Mouse (Mus musculus): ENCODE measurements around the gene Amy2a1. TPM values are rescaled to one million over a fixed set of nuclear protein-coding genes. Genes with fewer than 3 reads are reported as not detected.

The Amy2a1 gene
- 0.53 TPM in 1 of 2 replicates, not detected in the other for polyA plus RNA-seq (2012; rRNA removed)

GRCm38 (mm10) chr3:113532328-113532727 is at the start of gene Amy2a1:
Gene Amy2a1, minus strand, starts transcription at chr3:113532428.

Other genes starting within 250 kb of the Amy2a1 start
- gene Amy2a4, start 241.0 kb downstream of the Amy2a1 start, polyA plus RNA-seq (2012; rRNA removed), result 0.02 and 0.03 TPM in 2 replicates
- 0.02 and 0.03 TPM in 2 replicates for gene Amy2a3, start 208.4 kb downstream of the Amy2a1 start, polyA plus RNA-seq (2012; rRNA removed)
- 0.02 and 0.03 TPM in 2 replicates for gene Amy2a2, start 175.8 kb downstream of the Amy2a1 start, polyA plus RNA-seq (2012; rRNA removed)
- gene Amy1, start 74.3 kb upstream of the Amy2a1 start, polyA plus RNA-seq (2012; rRNA removed), result 0.13 and 0.28 TPM in 2 replicates
- gene Rnpc3, start 97.7 kb upstream of the Amy2a1 start, polyA plus RNA-seq (2012; rRNA removed), result 1.9 and 2.3 TPM in 2 replicates